Mouse (Mus musculus) kidney, postnatal 25 days (tissue): ENCODE measurements at regions not wholly inside any gene's neighbourhood (a gene's known extent, or its start where the extent isn't known, plus 50 kb on each side); places are given as distances from the start of the nearest gene placed in this dataset.
A peak's percentile ranks its signal among the peaks of the same experiment; 100 is the strongest.

Experiments
- DNase-seq, 2 experiments: peaks; one replicate each; pipeline ENCODE4 v3.0.0; 2021; ENCODE audit warnings: mixed read lengths in 2 of 2

DNA sequence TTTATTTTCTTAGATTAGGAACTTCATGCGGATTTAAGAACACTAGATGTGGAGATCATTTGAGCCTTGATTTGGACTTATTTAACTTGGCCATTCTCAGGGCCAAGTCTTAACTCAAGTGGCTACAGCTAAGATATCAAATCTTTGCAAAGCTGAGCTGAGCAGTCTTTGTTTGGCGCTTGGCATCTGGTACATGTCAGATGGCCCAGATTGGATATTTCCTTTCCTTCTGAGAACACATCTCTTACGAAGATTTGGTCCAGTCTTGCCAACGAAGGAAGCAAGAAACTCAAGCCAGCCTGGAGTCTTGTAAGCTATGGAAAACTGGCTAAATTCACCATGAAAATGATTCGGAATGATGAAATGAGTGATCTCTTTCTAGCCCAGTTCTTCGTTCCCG lies 59.1 kb upstream of the Cdc42ep3 start:
- no peak for DNase-seq

DNA sequence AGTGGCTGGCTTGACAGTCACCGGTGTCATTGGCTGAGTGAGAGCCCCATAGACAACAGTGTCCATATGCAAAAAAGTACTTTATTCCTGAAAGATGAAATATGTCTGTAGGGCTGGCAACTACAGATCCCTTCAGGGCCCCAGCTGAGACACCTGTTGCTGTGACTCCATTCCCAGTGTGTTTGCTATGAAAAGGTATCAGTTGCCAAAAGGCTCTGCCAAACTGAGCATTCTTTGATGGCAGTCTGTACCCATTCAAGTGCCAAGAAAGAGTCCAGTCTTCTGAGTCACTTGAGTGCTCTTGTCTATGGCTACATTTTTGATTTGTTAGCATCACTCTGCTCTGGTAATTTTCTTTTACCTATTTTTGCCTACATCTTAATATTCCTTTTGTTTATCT lies 63.1 kb upstream of the Cdc42ep3 start:
- no peak for DNase-seq

DNA sequence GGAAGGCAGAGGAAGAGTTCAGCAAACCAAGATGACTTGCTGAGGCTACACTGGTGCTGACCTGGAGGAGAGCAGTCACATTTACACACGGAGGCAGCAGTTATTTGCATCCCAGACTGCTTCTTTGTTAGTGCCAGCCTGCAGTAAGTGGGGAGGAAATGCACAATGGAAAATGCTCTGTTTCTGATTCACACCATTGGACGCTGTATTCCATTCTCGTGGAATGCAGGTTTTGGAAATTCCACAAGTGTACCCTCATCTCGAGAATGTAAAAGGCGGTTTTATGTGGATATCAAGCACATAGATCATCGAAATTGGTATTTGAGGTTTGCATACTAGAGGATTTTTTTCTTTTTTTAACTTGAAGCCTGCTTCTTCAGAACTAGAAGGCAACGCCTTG lies 66.7 kb upstream of the Cdc42ep3 start:
- no peak for DNase-seq

DNA sequence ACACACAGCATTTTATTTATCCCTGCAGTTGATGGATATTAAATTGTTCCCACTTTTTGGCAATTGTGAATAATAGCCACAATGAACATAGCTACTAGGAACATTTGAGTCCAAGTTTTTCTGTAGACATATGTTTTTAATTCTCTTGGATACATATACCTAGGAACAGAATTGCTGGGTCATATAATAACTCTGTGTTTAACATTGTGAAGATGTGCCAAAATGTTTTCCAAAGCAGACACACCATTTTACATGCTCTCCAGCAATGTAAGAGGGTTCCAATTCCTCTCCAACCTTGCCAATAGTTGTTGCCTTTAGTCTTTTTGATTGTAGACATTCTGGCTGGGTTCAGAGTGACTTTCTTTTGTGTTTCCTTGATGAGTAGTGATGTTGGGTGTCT lies 84.3 kb upstream of the Cdc42ep3 start:
- no peak for DNase-seq

DNA sequence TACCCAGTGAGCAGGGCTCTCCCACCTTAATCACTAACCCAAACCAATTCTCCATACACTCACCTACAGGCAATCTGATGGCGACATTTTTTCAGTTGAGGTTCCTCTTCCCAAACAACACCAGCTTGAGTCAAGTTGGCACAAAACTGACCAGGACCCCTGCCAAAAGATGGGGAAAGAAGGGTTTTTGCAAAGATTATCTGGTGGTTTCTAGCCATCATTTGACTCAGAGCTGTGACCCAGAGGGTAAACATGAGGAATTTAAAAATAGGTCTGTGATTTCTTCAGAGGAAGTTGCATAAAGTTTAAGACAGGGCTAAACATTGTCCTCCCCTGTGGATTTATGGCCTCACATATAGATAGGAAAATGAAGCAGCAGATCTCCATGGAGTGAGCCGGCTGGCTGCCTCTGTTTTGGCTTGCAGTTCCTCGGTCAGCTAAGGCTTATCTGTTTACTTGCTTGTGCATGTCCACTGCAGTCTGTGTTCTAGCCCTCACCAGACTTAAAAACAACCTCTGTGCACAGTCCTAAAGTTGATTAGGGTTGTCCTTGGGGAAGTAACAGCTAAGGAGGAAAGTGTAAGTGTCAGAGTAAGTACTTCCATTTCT lies 87.7 kb upstream of the Cdc42ep3 start:
- no peak for DNase-seq

DNA sequence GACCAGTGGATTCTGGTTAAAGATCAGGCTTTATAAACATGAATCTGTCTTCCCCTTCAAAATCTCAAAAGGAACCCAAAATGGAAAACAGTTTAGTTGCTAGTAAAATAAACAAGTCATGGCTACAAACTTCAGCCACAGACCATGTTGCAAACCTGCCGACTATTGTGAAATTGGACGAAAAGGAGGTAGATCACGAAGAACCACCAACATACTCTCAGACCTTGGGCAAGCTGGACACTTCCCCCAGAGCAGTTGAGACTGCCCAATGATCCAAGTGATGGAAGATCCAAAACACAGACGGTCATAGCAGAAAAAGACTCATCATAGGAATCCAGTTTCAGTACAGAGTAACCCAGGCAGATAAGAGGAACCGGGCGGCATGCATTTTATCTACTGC lies 92.3 kb upstream of the Cdc42ep3 start:
- no peak for DNase-seq

DNA sequence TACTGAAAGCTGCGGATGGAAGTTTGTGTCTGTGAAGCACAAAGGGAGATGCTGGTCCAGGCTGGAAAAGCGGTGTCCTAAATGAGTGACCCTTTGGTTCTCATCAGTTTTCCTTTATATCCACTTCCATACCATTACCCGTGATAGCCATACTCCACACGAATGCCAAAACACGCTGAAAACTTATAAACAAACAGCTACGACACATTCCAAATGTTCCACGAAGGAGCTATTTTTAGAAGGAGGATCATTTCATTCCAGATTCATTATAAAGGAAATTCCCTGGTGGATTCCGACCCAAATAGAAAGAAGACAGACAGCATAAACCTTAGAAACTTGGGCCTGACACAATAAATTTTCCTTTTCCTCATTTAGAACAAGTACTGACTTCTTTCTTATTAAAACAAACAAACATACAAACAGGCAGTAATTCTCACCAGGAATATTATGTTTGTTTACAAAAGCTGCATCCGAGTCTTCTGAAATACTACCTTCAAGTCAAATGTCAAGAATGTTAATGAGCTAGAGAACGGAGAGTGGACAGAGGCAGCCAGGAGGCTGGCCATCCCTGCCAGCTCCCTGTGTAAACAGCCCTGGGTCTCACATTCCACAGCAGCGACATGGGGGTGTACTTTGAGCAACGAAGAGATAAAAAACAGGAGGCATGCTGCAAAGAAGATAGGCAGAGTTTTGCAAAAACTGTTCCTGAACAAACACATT lies 96.4 kb upstream of the Cdc42ep3 start:
- peak; percentile 46 to 69 for DNase-seq

DNA sequence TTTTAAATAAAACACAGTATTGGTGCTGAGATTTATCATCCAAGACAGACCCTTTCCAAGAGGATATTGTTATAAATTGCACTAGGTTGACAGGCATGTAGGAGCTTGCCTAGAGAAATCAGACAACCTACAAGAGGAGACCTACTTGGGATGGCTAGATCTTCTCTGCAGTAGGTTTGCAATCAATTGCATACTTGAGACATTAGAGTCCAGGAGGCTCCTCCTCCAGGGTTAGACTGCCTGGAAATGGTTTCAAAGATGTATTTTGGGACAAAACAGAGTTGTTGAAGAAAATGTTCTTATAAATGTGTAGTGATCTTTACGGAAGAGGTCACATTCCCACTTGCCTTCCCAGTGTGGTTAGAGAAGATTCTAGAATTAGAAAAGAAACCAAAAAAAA lies 98.9 kb upstream of the Cdc42ep3 start:
- no peak for DNase-seq

DNA sequence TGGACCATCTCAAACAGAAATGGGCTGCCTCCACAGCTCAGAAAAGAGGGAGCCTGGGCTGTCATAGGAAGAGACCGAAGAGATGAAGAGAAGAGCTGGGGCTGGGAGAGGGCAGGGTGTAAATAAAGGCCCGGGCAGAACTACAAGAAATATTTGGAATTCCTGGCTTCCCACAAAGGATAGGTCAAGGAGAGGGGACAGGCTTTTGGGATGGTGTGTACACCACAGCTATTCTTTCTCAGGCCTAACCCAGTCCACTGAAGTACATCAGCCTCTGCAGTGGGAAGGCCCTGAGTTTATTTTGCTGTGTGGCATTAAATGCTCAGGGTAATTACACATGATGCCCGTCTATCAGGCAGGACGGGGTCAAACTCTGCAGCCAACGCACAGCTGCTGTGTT lies 99.6 kb upstream of the Cdc42ep3 start:
- DNase-seq = no peak

DNA sequence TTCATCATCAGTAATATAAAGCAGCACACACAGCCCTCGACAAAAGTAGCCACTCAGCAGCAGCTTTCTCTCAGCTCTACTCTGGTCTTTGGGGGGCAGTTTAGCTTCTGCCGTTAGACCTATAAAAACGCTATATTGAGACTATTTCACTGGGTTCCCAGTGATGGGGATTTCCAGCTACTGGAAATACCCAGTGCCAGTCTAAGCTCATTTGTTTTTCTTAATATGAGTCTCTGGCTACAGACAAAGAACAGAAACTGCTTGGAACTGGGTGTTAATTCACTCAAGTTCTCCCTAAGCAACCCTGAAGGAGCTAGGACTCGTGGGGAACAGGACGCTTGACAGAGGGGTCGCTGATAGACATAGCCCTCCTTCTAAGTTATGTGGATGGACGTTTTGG lies 100.3 kb upstream of the Cdc42ep3 start:
- no peak for DNase-seq

DNA sequence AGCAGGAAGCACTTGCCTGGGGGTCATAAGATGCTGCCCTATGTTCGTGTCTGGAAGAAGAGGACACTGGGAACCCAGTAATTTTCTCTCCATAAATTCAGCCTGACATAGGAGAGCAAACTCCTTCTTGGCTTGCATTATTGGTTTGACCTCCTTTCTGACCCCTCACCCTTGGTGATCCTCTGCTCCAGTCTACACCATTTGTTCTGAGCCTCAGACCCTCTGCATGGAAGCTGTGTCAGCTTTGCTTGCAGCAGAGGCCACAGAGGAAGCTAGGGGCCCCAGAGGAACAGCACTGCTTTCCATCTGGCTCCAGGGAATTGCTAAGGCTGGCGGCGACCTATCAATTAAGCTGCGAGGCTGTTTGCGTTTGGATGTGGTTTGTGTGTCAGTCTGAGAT lies 102.7 kb upstream of the Cdc42ep3 start:
- DNase-seq = peak; percentile 61 to 66

DNA sequence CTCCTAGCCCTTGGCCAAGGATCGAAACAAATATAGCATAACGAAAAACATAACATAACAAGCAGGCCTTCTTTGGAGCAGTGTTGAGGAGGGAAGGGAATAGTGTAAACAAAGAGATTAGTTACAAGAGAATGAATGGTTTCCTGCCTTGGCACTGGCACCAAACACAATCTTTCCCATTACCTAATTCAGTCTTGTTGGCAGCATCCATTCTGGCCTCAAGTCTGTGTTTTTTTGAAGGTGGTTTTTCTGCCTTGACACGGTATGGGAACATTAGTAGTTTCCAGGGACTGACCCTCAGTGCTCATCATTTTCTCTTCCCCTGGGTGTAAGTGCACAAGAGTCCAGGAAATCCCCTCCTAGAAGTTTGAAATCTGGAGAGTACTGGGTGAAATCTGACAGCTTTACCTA lies 106.8 kb upstream of the Cdc42ep3 start:
- DNase-seq = no peak

DNA sequence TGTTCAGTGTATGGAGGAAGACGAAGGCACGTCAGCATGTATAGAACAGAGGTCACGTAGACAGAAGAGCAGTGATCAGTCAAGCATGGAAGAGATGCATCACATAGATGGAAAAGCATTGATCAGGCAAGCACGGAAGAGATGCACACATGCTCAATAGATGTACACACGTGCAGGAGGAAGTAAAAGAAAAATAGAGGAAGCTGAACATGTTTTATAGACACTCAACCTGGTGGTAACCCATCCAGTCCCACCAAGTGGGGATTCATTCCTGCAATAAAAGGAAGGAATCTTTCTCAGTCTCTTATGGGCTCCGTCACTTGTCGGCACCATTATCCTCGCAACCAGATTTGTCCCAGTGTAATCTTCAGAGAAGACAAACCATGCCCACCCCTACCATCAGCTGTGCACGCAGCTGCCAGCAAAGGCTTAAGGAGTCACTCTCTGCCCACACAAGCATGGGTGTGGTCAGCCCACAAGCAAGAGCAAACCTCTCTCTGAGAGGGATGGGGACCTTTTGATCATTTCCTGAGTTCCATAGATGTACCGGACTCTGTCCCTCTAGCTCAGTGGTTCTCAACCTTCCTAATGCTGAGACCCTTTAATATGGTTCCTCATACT lies 108.3 kb upstream of the Cdc42ep3 start:
- DNase-seq = no peak

DNA sequence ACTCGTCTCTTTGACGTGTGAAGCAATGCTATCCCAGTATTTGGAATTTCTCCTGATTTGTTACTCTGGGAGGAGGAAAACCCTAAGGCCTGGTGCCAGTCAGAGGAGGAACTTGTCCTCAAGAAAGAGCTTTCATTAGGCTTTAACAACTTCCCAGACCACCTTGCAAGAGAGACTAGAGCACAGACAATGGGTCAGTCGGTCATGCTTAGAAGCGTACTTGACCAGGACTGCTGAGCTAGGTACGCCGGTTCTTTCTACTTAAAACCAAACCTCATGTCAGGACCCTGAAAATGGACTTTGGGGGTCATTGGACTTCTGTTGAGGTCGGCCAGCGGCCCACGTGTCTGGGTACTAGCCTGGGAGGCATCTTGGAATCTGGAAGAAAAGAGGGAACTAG lies 110.8 kb upstream of the Cdc42ep3 start:
- DNase-seq = no peak

DNA sequence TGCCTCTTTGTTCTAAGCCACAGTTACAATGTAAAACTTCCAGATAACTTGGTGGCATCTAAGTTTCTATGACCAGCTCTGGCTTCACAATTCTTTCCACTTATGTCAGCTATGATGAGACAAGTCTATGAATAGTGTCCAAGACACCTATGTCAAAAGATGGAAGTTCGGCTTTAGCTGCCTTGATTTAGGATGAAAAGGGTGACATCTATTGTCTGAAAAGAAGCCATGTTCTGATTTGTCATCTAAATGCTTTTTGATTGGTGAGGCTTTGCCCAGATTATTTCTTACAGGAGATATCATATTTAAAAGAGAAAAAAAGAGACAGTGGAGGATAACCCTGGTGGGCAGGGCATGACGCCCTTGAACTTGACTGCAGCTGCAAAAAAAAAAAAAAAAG lies 116.7 kb upstream of the Cdc42ep3 start:
- no peak for DNase-seq

DNA sequence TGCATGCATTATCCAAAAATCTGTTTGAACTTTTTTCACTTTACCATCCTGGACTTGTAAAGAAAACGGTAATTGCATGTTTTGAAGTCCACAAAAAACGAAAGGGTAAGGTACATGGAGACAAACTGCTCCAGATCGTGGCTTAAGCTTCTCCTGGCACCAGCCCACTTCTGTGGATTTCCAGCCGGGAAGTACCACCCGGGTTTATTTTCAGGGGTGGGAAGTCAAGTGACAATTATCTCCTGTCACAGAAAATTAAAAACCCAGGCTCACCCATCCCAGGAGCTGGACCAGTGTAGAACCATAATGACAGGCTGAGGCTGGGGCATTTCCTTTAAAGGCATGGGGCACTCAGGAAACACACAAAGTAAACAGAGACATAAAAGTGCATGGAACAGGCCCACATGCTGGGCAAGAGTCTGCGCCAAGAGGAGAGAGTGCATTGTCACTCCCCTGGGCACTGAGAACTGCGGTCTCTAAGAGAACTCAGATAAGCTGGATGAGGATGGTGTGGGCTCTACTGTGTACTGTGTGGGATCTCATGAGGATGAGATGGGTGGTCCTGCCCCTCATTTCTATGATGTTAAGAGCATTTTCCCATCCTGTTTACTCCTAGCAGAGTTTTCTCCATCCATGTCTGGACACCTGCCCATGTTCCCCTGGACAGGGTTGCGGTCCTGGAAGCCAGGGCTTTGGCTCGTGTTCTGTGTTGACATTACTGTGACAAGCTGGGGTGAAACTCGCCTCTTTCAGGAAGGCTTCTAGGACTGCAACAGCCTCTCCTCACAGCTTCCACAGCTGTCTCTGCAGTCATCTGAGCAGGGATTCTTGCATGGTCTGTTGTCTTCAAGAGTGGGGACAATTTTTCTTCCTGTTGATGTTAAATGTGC lies 117.5 kb upstream of the Cdc42ep3 start:
- peak in 1 of 2 experiments; percentile 14 for DNase-seq

DNA sequence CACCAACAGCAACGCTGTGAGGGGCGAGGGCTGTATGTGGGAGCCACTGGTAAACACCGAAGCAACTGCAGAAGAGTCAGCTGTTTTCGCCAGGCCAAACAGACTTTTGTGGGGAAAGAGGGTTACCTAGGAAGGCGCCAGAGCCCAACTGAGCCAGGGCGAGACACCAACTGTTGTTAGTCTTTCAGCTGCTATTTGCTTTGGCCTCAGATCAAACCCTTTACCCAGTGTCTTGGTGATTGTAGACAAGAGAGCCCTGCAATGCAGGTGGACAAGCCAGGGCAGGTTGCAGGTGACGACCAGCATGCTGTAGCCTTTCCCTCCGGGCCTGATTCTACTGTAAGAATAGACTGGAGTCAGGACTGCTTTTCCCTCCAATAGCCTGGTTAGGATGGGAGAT lies 121.8 kb upstream of the Cdc42ep3 start:
- no peak for DNase-seq

DNA sequence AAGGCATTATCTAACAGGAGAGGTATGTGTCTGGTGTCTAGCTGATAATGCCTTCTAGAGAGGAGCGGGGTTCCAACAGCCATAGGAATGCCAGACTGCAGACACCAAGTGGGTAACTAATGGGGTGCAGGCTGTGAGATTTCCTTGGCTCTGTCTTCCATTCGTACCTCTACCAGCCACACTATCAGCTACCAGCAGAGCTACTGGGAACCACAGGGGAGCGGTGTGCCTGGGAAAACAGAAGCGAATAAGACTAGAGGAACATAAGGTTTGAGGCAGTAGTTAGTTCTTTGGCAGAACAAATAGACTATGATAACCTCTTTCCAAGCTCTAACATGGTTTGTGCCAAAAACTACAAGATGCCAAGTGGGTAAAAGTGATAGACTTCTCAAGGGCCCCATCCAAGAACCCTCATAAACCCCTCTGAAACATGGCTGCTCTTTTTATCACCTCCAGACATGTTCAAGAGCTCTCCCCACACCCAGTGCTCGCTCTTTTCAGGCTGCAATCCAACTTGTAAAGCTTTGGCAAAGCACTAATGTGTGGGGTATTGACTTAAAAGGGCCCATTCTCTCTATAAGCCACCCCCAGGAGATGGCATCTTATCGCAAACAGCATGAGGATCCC lies 126.3 kb upstream of the Cdc42ep3 start:
- no peak for DNase-seq

DNA sequence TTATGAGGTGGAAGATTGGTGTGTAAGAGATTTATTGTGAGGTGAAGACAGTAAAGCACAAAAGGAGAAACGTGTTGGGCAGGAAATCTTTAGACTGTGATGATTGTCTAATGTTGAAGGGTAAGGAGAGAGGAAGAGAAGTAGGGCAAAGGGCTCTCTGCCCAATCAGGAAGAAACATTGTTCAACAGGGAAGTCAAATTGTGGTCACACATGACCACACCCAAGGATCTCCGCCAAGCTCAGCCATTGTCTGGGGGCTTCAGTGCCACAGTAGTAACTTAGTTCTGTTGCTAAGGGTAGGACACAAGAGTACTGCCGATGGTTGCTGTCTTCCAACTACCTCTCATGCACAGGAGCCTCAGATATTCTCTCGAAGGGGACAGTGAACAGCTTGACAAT lies 127.0 kb upstream of the Cdc42ep3 start:
- DNase-seq = no peak

DNA sequence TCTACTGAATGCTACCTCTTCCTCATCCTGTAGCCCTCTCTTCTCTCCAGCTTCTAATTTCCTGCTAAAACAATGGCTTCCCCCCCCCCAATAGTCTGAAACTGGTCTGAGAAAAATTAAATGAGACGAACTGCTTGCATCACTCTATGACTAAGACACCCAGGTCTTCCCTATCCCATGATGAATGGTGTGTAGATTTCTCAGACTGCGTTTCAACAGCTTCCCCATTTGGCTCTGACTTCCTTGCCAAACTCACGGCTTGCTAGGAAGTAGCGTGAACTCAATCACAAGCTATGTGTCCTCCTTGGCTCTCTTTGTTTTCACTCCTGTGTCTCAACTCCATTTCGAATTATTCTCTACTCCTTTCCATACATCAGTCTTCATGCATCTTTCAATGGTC lies 126.4 kb upstream of the Rmdn2 start:
- DNase-seq = no peak

DNA sequence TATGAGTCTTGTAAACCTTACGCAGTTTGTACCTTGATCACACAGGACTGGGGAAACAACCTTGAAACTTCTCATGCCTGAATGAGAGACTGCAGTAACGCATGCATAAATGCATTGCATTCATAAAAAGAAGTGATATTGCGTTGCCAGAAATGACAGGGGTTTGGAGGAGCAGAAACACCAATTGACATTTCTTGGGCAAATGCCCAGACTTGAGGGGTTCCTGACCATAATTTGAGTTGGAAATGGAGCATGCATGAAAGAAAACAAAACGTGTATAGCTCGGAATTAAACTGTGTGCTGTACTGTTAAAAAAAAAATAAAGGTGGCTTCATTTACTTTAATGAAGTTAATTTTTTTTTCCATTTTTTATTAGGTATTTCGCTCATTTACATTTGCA lies 122.4 kb upstream of the Rmdn2 start:
- DNase-seq = no peak

DNA sequence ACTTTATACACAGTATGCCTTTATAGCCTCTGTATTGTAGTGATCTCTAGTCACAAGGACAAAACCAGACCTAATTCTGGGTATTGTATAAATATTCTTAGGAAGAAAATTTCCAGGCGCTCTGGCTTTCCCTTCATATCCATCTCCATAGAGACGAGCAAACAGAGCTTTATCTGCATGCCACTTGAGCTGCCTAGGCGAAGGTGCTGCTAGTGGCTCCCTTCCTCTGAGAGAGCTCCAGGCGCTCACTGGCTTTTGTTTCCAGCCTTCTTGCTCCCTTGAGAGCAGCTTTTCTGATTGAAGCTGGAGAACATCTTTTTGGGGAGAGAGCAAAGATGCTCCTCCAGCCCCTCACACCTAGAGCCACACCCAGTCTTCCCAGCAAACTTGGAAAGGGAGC lies 114.0 kb upstream of the Rmdn2 start:
- DNase-seq = no peak

DNA sequence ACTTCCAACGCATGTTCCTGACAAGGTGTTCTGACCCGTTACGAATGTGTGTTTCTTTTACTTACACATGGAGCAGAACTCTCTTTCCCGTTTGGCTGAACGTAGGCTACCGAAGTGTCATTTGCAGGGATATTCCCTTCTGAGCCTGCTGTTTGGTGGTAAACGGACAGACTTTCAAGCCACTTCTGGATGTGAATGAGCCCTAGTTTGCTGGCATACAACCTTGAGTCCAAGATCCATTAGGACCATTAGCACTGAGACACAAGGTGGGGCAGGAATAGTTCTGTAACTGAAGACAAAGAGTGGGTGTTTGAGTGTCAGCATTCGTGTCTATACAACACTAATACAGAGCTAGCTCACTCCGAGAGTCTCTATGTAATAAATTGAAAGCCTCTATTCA lies 113.3 kb upstream of the Rmdn2 start:
- no peak for DNase-seq
